Mouse (Mus musculus) cerebellum, postnatal 10 days (tissue): ENCODE measurements around the gene Ddx18.
A peak's percentile ranks its signal among the peaks of the same experiment; 100 is the strongest.

Experiments
- DNase-seq, 2 experiments: peaks; one replicate each; pipeline ENCODE4 v3.0.0; 2021; ENCODE audit warnings: mixed read lengths in 2 of 2

Gene Ddx18

DNA sequence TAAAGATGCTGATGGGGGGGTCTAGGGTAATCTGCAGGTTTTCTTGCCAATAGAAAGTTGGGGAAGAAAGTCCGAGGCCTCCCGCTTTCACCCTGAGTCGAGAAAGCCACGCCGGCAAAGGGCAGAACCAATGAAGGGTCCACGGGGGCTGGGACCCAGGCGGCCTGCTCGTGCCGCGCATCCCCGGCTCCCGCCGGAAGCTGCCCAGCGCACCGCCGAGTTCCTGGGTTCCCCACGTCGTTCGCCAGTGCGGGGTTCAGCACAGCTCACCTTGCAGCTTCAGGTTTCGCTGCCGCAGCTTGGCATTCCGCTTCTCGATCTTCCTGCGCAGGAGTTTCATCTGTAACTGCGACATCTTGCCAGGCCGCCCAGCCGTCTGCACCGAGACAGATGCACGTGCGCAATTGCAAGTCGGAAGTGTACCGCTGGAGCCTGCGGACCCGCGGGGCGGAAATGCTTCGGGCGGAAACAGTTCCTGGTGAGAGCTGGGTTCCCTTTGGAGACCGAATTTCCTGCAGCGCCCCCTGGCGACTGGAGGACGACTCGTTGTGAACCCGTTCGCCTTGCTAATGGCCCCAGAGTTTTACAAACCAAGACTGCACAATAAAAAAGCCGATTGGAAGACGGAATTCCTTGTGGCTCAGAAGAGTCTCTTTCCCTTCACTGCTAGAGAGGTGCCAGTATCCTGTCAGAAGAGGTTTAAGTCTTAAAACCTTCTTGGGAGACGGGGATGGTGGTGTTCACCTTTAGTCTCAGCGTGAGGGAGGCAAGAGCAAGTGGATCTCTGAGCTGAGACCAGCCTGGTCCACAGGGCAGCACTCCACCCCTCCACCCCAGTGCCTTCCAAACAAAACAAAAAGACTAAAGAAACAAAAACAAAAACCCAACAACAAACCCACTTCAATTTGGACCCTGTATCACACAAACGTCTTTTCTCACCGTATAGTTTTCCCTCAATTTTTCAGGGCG is at the start of gene Ddx18:
Ddx18 (minus strand) TSS at position 469 of the 969 bp plus-strand sequence.
- peak; percentile 99 for DNase-seq

DNA sequence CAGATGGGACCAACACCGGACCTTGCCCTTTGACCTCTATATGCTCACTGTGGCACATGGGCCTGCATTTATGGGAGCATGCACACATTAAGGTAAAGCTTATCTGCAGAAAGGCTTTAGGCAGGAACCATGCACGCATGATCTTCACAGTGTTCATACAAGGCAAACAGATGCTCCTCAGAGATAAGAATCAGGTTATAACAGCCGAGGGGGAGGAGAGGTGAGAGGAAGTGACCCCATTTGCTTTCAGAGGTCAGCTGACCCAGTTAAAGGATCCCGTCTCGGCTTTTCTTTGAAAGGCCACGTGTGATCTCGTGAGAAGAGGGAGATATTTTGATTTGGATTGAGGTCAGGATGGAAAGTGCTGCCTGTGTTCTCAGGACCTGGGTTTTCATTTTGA is 40.2 kb upstream of the Ddx18 start:
- no peak for DNase-seq

DNA sequence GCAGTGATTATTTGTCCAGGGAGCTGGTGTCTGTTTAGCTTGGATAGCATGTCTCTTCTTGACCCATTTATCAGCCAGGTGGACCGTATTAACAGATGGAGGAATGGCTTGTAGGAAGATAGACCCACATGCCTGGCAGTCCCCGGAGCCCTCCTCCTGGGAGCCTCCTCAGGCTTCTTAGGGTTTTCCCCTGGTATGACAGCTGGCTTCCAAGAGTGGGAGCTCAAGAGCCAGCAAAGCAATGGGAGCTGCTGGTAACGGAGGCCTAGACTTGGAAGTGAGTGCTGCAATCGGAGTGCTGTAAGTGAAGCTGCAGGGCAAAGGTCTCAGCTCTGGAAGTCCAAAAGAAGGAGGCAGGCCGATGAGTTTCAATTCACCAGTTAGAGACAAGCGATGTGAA is 37.3 kb upstream of the Ddx18 start:
- DNase-seq = peak; percentile 70 to 71

DNA sequence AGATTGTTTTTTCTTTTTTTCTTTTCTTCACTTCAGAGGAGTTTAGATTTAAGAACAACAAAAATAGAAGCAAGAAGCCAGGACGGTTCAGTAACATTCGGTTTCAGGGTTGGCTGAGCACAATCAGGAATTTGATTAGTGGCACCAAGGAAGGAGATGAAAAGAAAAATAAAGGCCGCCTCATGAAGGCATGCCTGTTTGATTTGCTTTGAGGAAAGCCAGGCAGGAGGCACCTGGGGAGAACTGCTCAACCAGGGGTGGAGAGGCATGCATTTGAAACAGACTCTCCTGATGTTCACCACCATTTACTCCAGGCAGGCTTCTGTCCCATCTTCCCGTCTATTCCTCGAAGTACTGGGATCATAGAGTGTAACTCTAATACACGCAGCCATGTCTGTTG is 34.1 kb upstream of the Ddx18 start:
- DNase-seq = no peak

DNA sequence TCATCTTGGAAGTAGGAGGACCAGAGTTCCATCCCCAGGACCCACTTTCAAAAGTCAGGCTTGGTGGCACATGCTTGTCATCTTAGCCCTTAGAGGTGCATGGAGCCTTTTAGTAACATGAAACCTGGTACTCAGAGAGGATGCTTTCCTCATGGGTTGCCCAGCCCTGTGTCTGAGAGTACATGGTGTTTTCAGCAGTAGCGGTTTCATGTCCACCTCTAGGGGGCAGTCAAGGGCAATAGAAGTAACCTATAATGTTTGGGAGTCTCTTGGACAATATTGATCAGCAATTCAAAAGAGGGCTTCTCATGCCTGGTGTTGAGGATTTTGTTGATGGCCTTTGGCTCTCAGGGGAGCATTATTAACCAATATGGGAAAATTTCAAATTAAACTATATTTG is 33.3 kb upstream of the Ddx18 start:
- peak; percentile 64 to 74 for DNase-seq

DNA sequence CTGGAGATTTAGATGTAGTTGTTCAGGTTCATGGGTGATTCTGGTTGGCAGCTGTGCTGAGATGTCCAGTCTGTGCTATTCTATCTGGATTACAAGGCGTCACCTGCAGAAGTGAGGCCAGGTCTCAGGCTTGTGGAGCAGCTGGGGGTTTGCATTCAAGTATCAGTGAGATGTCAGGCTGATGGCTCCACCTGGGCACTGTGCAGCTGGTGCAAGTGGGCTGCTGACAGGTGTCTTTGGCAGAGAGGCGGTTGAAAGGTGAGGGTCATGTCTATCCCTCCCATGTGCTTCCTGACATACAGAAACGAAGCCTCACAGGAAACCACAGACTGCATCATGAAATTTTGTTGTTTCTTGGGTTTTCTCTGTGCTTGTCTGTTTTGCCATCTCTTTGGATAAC is 30.6 kb upstream of the Ddx18 start:
- DNase-seq = no peak

DNA sequence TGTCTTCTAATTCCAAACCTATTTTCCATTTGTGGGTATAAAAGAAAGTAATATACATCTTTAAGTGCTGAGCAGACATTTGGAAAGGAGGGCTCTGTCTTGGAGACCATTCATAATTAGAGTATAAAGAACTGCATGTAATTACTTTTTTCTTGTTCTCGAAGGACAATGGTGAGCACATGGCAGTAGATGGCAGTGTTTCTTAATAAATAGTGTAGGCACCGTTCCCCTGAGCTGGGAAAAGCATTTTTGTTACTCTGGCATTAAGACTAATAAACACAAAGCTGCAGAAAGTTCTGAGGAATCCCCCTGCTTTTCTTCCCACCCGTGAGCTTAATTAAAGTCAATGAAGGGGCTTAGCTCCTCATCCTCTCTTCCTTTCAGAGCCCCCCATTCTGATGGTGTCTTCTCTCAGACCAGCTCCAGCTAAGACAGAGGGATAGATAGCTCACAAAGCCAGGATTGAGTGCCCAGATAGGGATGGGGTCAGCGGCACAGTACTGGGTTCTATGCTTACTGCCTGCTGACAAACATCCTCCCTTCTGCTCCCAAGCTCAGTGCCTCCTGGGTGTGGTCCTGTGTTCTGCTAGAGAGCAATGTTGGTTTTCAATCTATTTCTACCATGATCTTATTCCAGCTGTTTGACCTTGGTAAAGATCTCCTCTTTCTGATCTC is 29.3 kb upstream of the Ddx18 start:
- peak; percentile 13 to 50 for DNase-seq

DNA sequence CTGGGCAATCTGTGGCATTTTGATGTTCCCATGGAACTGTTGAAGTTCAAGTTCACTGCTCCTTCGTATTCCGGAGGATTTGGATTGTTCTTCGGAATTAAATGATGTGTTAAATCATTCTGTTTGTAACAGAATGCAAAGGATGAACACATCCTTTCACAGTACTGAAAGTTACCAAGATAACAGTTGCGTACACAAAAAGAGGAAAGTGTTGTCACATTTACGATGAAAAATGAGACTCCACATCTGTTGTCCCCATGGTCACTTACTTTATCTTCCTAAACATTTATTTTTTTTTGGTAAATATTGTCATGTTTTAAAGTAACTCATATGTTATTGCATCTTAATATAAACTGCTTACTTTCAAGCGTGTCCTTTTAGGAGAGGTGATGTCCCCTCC is 17.0 kb upstream of the Ddx18 start:
- DNase-seq = no peak

DNA sequence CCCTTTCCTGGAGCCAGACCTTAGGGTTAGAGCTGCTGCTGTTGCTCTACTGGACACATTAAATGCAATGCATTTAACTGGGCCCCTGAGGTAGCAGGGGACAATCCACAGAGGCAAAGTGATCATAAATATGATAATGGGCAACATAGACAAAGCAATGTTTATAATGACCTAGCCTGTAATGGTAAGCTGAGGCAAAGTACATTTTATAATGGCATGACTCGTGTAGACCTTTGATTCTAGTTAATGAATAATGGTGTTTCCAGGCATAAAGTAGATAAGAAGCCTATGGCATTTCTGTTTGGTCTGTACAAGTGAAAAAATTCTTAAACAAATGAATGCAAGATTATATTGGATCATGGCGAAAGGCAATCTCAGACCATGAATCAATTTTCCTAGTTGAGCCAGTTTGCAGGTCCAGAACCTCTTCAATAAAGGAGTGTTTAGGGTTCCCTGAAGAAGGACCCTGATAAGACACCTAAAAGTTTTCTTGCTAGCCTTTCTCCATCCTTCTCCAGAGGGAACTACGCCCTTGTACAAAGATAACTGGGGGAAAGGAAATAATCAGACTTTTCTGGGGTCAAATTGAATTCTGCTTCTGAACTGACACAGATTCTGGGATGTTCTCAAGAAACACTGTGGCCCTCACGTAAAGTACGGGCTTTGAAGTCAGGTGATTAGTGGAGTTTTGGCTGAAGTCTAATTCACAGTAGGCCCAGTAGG is 13.5 kb upstream of the Ddx18 start:
- no peak for DNase-seq

DNA sequence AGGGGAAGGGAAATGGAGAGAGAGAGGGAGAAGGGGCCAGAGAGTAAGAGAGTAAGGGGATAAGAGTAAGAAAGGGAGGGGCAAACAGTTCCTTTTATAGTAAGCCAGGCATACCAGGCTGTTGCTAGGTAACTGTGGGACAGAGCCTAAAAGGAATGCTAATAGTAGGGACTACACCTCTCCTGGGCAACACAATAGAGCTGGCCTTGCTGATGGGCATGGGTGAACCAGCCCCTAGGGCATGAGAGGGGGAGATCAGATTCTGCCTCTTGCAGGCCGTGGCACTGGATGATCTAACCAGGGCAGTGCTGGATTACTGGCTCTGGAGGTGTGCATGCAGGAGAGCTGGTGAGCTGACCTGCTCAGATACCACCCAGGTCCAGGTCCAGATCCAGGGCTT is 9.7 kb upstream of the Ddx18 start:
- no peak for DNase-seq

DNA sequence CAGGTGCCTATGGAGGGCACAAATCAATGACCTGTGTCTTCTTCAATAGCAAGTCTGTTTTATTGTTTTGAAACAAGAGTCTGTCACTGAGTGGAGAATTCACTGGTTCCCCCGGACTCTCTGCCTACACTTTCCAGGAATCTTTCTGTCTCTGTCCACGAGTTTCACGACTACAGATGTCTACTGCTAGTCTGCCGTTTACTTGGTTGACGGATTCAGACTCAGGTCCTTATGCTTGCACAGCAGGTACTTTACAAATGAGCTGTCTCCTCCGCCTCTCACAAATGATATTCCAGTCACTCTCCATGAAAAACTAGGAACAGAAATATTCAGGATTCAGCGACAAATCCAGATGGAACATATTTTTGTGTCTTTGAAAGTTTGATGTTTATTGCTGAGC is 2.7 kb upstream of the Ddx18 start:
- no peak for DNase-seq

DNA sequence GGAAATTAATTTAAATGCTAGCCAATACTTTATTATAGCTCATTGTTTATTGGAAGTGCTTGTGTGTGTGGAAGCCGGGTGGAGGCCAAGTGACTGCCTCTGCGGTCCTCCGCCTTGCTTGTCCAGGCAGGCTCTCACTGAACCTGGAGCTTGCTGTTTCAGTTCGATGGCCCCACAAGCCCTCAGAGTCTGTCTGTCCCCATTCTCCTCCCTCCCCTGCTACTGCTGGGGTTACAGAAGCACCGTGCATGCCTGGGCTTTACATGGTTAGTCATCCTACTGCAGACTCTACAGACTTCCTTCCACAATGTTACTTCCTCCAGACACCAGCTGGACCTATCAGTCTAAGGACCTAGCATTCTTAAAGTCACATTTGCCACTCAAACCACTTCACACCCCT is 9.9 kb downstream of the Ddx18 start:
- DNase-seq = no peak

DNA sequence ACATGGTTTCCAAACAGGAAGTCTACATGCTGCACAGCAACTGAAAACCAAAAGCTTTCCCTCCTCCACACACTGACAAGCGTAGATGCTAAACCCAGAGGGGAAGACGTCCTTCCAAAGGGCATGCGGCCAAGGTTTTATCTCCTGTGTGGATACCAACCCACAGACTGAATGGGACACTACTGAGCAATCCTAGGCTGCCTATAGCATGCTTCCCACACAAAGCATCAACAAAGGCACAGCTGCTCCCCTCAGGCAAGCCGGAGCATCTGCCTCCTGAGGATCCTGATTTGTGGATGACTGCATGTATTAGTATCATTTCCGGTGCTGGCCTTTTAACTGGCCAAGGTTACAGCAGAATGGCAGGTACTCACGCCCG is 16.3 kb downstream of the Ddx18 start:
- peak; percentile 24 for DNase-seq

DNA sequence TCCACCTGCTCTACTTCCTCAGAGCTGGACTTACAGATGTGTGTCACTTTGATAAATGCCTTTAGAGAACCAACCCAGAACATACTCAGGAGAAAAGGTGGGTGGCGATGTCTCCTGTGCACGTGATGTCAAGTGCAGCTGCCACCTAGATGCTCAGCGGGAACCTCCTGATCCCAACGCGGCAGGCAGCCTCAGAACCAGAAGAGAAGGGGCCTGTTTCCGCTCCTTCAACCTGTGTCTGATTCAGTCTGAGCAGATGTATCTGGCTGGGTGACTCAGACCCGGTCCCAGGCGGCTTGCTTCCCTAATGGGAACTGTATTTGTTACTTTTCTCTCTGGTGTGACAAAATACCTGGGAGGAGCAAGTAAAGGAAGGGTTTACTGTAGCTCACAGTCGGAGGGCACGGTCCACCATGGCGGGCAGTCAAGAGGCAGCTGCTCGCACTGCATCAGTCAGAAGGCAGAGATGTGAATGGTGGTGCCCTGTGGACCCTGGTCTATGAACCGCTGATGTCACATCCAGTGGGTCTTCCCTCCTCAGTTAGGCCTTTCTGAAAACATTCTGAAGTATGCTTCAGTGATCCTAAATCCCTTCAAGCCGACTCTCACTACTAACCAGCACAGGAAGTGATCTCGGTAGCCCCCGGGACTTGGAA is 16.9 kb downstream of the Ddx18 start:
- no peak for DNase-seq

DNA sequence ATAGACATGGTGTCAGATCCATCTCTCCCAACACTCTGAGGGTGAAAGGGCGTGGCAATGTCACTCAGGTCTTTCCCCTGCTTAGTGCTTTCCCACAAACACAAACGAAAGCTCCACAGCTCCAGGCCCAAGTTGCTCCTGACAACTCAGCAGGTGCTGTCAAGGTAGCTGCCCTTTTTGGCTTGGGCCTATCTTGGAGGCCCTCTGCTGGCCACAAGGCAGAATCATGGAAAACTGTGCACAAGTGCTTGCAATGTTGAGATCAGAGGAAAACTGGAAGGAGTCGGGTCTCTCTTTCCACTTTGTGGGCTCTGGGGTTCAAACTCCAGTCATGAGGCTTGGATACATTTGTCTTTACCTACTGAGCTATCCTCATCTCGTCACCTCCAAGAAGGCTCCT is 18.3 kb downstream of the Ddx18 start:
- DNase-seq = peak; percentile 34 to 40

DNA sequence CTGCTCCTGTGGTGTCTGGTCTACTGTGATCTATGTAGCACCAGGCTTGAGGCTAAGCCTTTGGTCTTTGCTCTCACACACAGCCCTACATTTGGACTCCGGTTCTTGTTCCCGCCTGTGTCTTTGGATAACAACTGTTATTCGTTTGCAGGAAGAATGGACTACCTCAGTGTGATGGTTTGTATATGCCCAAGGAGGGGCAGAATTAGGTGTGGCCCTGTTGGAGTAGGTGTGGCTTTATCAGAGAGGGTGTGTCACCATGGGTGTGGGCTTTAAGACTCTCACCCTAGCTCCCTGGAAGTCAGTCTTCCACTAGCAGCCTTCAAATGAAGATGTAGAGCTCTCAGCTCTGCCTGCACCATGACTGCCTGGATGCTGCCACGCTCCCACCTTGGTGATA is 19.1 kb downstream of the Ddx18 start:
- no peak for DNase-seq

DNA sequence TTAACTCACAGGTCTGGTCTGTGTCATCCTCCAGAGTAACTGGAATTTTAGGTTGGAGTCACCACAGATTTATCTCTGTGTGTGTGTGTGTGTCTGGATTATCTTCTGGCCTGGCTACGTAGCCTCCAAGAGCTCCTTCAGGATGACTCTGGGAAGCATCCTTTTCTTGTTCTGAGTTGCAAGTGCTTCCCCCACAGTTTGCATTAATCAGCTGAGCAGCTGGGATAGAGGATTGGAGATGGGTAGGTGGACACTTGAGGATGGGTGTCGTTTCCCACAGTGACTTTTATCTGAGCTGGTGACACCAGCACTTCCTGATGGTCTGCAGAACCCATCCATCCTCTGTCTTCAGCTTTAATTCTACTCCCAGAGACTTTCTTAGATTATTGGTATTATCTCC is 20.9 kb downstream of the Ddx18 start:
- no peak for DNase-seq

DNA sequence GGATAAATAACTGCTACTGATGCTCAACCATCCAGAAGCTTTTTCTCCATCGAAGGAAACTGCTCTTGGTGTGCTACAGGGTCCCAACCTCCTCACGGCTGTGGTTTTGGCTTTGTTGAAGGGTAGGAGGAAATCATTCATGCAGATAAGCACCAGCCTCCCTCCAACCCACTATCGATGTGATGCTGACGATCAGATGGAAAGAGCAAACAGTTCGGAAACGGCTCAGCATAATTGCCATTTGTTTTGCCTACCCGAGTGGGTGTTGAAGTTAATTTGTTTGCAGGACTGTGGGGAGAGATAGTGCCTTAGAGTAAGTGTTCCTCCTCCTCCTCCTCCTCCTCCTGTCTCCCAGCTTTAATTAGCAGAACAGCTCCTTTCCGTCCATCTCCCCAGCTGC is 27.4 kb downstream of the Ddx18 start:
- DNase-seq = no peak

DNA sequence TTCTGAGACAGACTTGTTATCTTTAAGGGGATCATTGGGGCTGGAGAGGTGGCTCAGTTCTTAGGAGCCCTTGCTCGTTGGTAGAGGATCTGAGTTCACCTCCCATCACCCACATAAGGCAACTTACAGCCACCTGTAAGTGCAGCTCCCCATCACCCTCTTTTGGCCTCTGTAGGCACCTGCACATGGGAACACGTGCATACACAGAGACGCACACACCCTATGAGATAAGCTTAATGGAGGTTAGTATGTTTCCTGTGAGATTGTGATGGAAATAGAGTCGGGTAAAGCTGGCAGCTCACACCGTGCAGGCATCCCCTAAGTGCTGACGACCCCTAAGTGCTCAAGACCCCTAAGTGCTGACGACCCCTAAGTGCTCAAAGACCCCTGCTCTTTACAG is 36.4 kb downstream of the Ddx18 start:
- DNase-seq = no peak

DNA sequence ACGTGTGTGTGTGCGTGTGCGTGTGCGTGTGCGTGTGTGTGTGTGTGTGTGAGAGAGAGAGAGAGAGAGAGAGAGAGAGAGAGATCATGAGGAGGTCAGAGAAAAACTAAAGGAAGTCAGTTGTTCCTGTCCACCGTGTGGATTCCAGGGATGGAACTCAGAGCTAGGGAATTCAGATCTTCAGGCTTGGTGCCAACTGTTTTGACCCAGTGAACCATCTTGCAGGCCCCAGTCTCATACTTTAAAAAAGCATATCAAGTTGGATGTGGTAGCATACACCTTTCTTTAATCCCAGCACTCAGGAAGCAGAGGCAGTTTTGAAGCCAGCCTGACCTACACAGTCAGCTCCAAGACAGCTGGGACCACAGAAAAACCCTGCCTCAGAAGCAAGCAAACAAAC is 38.5 kb downstream of the Ddx18 start:
- DNase-seq = no peak

DNA sequence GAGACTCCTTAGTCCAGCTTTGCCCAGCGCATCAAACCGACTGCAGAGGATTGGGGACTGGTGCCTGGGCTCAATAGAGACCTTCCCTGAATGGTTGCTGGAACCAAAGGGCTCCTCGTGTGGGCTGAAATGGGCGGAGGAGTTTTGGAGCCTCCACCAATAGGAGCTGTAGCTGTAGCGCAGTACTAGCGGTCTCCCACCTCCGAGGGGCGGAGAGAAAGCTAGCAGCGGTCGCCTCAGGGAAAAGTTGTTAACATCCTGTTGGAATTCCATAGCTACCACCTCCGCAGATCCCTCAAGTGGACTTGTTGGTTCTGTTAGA is 39.4 kb downstream of the Ddx18 start, which contains the start of gene Htr5b:
Htr5b (minus strand) TSS at position 67 of the 322 bp plus-strand sequence.
- DNase-seq = peak; percentile 57 to 59

DNA sequence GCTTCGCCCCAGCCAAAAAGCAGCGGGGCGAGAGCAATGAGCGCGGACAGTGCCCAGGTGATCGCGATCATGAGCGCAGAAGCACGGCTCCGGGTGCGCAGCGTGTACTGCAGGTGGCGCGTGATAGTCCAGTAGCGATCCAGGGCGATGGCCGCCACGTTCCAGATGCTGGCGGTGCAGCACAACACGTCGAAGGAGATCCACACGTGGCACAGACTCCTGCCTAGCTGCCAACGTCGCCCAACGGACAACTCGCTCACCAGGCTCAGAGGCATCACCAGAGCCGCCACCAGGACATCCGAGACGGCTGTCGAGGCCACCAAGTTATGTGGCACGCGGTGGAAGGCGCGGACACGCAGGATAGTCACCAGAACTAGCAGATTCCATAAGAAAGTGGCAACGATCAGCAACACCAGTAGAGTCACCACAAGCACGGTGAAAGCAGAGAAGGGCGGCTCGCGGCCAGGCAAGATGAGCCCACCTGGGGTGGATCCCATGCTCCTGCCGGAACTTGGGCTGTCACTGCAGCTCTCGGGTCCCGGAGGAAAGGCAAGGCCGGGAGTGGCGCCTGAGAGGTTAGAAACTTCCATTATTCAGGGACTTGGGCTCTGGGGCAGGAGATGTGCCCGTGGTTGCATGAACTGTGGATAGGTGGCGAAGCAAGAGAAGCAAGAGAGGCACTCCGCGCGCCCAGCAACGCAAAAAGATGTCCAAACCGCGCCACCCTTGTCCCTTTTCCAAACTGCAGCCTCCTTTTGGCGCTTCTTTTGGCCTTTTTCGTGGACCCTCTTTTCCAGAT is 40.0 kb downstream of the Ddx18 start:
- peak; percentile 43 for DNase-seq
